Mouse (Mus musculus) thymus, adult 18-20 months (tissue): ENCODE data around the gene Fam107b.
A peak's percentile ranks its signal among the peaks of the same experiment; 100 is the strongest.

Source experiments
- DNase-seq, 2 experiments: peaks; one replicate each; pipeline ENCODE4 v3.0.0; 2022; ENCODE audit warnings: mixed read lengths in 2 of 2

The Fam107b gene

GRCm38 (mm10) chr2:3570186-3570585 is at the start of gene Fam107b:
Gene Fam107b (plus strand): TSS chr2:3570488.
- no peak for DNase-seq

- DNase-seq = no peak
Observed at GRCm38 (mm10) chr2:3522558-3522957, 47.7 kb upstream of the Fam107b start.

GRCm38 (mm10) chr2:3526288-3526687 is 44.0 kb upstream of the Fam107b start:
- DNase-seq = no peak

- no peak for DNase-seq
Observed at GRCm38 (mm10) chr2:3541307-3542079, 28.8 kb upstream of the Fam107b start.

GRCm38 (mm10) chr2:3546055-3546454 is 24.2 kb upstream of the Fam107b start:
- no peak for DNase-seq

- peak; percentile 36 to 42 for DNase-seq
Observed at GRCm38 (mm10) chr2:3546588-3546987, 23.7 kb upstream of the Fam107b start.

GRCm38 (mm10) chr2:3570606-3571005 is 318 bp downstream of the Fam107b start:
- no peak for DNase-seq

GRCm38 (mm10) chr2:3573883-3574282 is 3.6 kb downstream of the Fam107b start:
- DNase-seq = no peak

- no peak for DNase-seq
Observed at GRCm38 (mm10) chr2:3575140-3575539, 4.9 kb downstream of the Fam107b start.

GRCm38 (mm10) chr2:3576346-3576745 is 6.1 kb downstream of the Fam107b start:
- no peak for DNase-seq

GRCm38 (mm10) chr2:3577216-3577615 is 6.9 kb downstream of the Fam107b start:
- no peak for DNase-seq

- DNase-seq = no peak
Observed at GRCm38 (mm10) chr2:3578180-3578902, 8.1 kb downstream of the Fam107b start.

GRCm38 (mm10) chr2:3579316-3579902 is 9.1 kb downstream of the Fam107b start:
- no peak for DNase-seq

GRCm38 (mm10) chr2:3582830-3583229 is 12.5 kb downstream of the Fam107b start:
- no peak for DNase-seq

- no peak for DNase-seq
Observed at GRCm38 (mm10) chr2:3585231-3585783, 15.0 kb downstream of the Fam107b start.

GRCm38 (mm10) chr2:3590086-3590915 is 20.0 kb downstream of the Fam107b start:
- no peak for DNase-seq

GRCm38 (mm10) chr2:3590916-3591197 is 20.6 kb downstream of the Fam107b start:
- DNase-seq = no peak

- no peak for DNase-seq
Observed at GRCm38 (mm10) chr2:3594663-3595318, 24.5 kb downstream of the Fam107b start.

- no peak for DNase-seq
Observed at GRCm38 (mm10) chr2:3600421-3600820, 30.1 kb downstream of the Fam107b start.

GRCm38 (mm10) chr2:3602599-3602998 is 32.3 kb downstream of the Fam107b start:
- DNase-seq = no peak

- DNase-seq = no peak
Observed at GRCm38 (mm10) chr2:3603181-3603580, 32.9 kb downstream of the Fam107b start.
